Mouse (Mus musculus) MEL (cell line): Measurements from ENCODE around the gene Nexn. TPM values are rescaled to one million over a fixed set of nuclear protein-coding genes. Genes with fewer than 3 reads are reported as not detected.
A peak's percentile ranks its signal among the peaks of the same experiment; 100 is the strongest.

ENCODE experiments used
- DNase-seq: peaks from one replicate; pipeline ENCODE4 v3.0.0; 2011; ENCODE audit warnings: low read depth, low spot score
- H3K27ac ChIP-seq: 2 replicates; pipeline ENCODE4 v1.5.1; 2012; ENCODE audit warnings: low read depth, mild to moderate bottlenecking, control low read depth, low read length, moderate library complexity; ENCODE audit not compliant: control insufficient read depth
- H3K27me3 ChIP-seq, 2 experiments: fragments of 150-350 bp in 1 of 2; sonication (generic) in 1 of 2; 2 replicates each; pipeline ENCODE4 v1.6.1; 2012; ENCODE audit warnings: low read length in 2 of 2, mild to moderate bottlenecking in 2 of 2, improper control_type of control experiment in 1 of 2, moderate library complexity in 1 of 2; ENCODE audit not compliant: insufficient read depth in 2 of 2, control insufficient read depth in 1 of 2
- H3K36me3 ChIP-seq, 2 experiments: 2 replicates each; pipeline ENCODE4 v1.6.1; 2012 to 2014; ENCODE audit warnings: low read length in 2 of 2, improper control_type of control experiment in 1 of 2, inconsistent platforms in 1 of 2, mild to moderate bottlenecking in 1 of 2; ENCODE audit not compliant: insufficient read depth in 2 of 2, control insufficient read depth in 1 of 2
- H3K4me1 ChIP-seq, 2 experiments: fragments of 150-350 bp in 1 of 2; sonication (generic) in 1 of 2; 2 replicates each; pipeline ENCODE4 v1.6.1; 2012; ENCODE audit warnings: low read length in 2 of 2, improper control_type of control experiment in 1 of 2, mild to moderate bottlenecking in 1 of 2; ENCODE audit not compliant: insufficient read depth in 2 of 2, control insufficient read depth in 1 of 2
- H3K4me3 ChIP-seq, 2 experiments: fragments of 150-350 bp in 1 of 2; sonication (generic) in 1 of 2; 2 replicates each; pipeline ENCODE4 v1.5.1; 2012; ENCODE audit warnings: low read depth in 2 of 2, low read length in 2 of 2, mild to moderate bottlenecking in 2 of 2, moderate library complexity in 2 of 2, control low read depth in 1 of 2, improper control_type of control experiment in 1 of 2; ENCODE audit not compliant: control insufficient read depth in 1 of 2, insufficient read depth in 1 of 2
- H3K79me2 ChIP-seq: 2 replicates; pipeline ENCODE4 v1.6.1; 2012; ENCODE audit warnings: mild to moderate bottlenecking, low read length, moderate library complexity; ENCODE audit not compliant: control insufficient read depth, poor library complexity, insufficient read depth
- H3K9ac ChIP-seq: 2 replicates; pipeline ENCODE4 v1.6.1; 2012; ENCODE audit warnings: low read depth, mild to moderate bottlenecking, control low read depth, low read length, moderate library complexity; ENCODE audit not compliant: control insufficient read depth, poor library complexity, severe bottlenecking
- H3K9me3 ChIP-seq: fragments of 150-350 bp; sonication (generic); replicated peaks from 2 replicates; pipeline ENCODE4 v1.6.1; 2012; ENCODE audit warnings: mild to moderate bottlenecking, low read length, improper control_type of control experiment, moderate library complexity; ENCODE audit not compliant: insufficient read depth
- BHLHE40 ChIP-seq: IDR thresholded peaks from 2 replicates; pipeline ENCODE4 v1.6.1; 2012; ENCODE audit warnings: low read depth, mild to moderate bottlenecking, inconsistent platforms, low read length, improper control_type of control experiment, borderline replicate concordance
- CHD1 ChIP-seq: IDR thresholded peaks from 2 replicates; pipeline ENCODE4 v1.6.1; 2012; ENCODE audit warnings: low read depth, mild to moderate bottlenecking, inconsistent platforms, low read length, improper control_type of control experiment
- EP300 ChIP-seq, 2 experiments: IDR thresholded peaks; 2 replicates each; pipeline ENCODE4 v1.6.1; 2011; ENCODE audit warnings: improper control_type of control experiment in 2 of 2, low read length in 2 of 2, low read depth in 1 of 2, mild to moderate bottlenecking in 1 of 2
- ETS1 ChIP-seq: IDR thresholded peaks from 2 replicates; pipeline ENCODE4 v1.6.1; 2012; ENCODE audit warnings: low read depth, mild to moderate bottlenecking, inconsistent platforms, low read length, improper control_type of control experiment, moderate library complexity
- JUND ChIP-seq: IDR thresholded peaks from 2 replicates; pipeline ENCODE4 v1.6.1; 2011; ENCODE audit warnings: low read depth, mild to moderate bottlenecking, improper control_type of control experiment, low read length
- MAX ChIP-seq: IDR thresholded peaks from 2 replicates; pipeline ENCODE4 v1.6.1; 2011; ENCODE audit warnings: low read length, improper control_type of control experiment
- MAZ ChIP-seq: IDR thresholded peaks from 2 replicates; pipeline ENCODE4 v1.6.1; 2012; ENCODE audit warnings: low read depth, mild to moderate bottlenecking, inconsistent platforms, low read length, improper control_type of control experiment
- MXI1 ChIP-seq: IDR thresholded peaks from 2 replicates; pipeline ENCODE4 v1.6.1; 2011; ENCODE audit warnings: mild to moderate bottlenecking, low read depth, low read length, improper control_type of control experiment
- MYB ChIP-seq: IDR thresholded peaks from 2 replicates; pipeline ENCODE4 v1.6.1; 2011; ENCODE audit warnings: mild to moderate bottlenecking, low read depth, low read length, improper control_type of control experiment
- MYC ChIP-seq: IDR thresholded peaks from 2 replicates; pipeline ENCODE4 v1.6.1; 2011; ENCODE audit warnings: low read depth, mild to moderate bottlenecking, low read length, improper control_type of control experiment, moderate library complexity
- NELFE ChIP-seq: IDR thresholded peaks from 2 replicates; pipeline ENCODE4 v1.6.1; 2011; ENCODE audit warnings: low read depth, low read length, improper control_type of control experiment
- NRF1 ChIP-seq: IDR thresholded peaks from 2 replicates; pipeline ENCODE4 v1.6.1; 2014; ENCODE audit warnings: low read depth, mild to moderate bottlenecking, inconsistent platforms, low read length, improper control_type of control experiment, moderate library complexity; ENCODE audit not compliant: poor library complexity, insufficient read depth, severe bottlenecking
- POLR2AphosphoS2 ChIP-seq: IDR thresholded peaks from 2 replicates; pipeline ENCODE4 v1.6.1; 2011; ENCODE audit warnings: low read length, improper control_type of control experiment
- SIN3A ChIP-seq: IDR thresholded peaks from 2 replicates; pipeline ENCODE4 v1.6.1; 2012; ENCODE audit warnings: low read length, improper control_type of control experiment, inconsistent platforms
- SMC3 ChIP-seq: IDR thresholded peaks from 2 replicates; pipeline ENCODE4 v1.6.1; 2011; ENCODE audit warnings: low read depth, low read length, improper control_type of control experiment
- TAL1 ChIP-seq: IDR thresholded peaks from 2 replicates; pipeline ENCODE4 v1.6.1; 2012; ENCODE audit warnings: mild to moderate bottlenecking, inconsistent platforms, low read length, moderate library complexity, mixed read lengths
- TBP ChIP-seq: IDR thresholded peaks from 2 replicates; pipeline ENCODE4 v1.8.0; 2011; ENCODE audit warnings: low read depth, low read length, improper control_type of control experiment
- TCF12 ChIP-seq: IDR thresholded peaks from 2 replicates; pipeline ENCODE4 v1.6.1; 2014; ENCODE audit warnings: low read depth, mild to moderate bottlenecking, inconsistent platforms, low read length, improper control_type of control experiment, moderate library complexity
- USF1 ChIP-seq: IDR thresholded peaks from 2 replicates; pipeline ENCODE4 v1.6.1; 2014; ENCODE audit warnings: low read depth, mild to moderate bottlenecking, inconsistent platforms, low read length, improper control_type of control experiment, moderate library complexity
- USF2 ChIP-seq, 2 experiments: IDR thresholded peaks; 2 replicates each; pipeline ENCODE4 v1.6.1; 2011 to 2012; ENCODE audit warnings: improper control_type of control experiment in 2 of 2, low read length in 2 of 2, borderline replicate concordance in 1 of 2, inconsistent platforms in 1 of 2, low read depth in 1 of 2, mild to moderate bottlenecking in 1 of 2; ENCODE audit not compliant: insufficient read depth in 1 of 2
- ZMIZ1 ChIP-seq: IDR thresholded peaks from 2 replicates; pipeline ENCODE4 v1.6.1; 2012; ENCODE audit warnings: low read depth, mild to moderate bottlenecking, inconsistent platforms, low read length, improper control_type of control experiment, moderate library complexity
- ZNF384 ChIP-seq: IDR thresholded peaks from 2 replicates; pipeline ENCODE4 v1.6.1; 2012; ENCODE audit warnings: low read depth, mild to moderate bottlenecking, inconsistent platforms, low read length, improper control_type of control experiment
- polyA plus RNA-seq, 2 experiments: library from polyadenylated mRNA; stranded (reverse) in 1 of 2; unstranded in 1 of 2; fragments of >175 nt in 1 of 2; fragments of >200 nt in 1 of 2; gene quantifications; 2 replicates each; pipeline versions ENCODE4 v1.2.1 to v1.2.4; 2012; ENCODE audit warnings: low replicate concordance in 2 of 2, low read depth in 1 of 2; ENCODE audit not compliant: insufficient read length in 2 of 2, insufficient read depth in 1 of 2, missing spikeins in 1 of 2
- total RNA-seq: library from RNA; depleted of rRNA; stranded (reverse); fragments of 300-350 nt; gene quantifications from 2 replicates; pipeline ENCODE4 v1.2.3, GENCODE M21; 2012

Gene Nexn
- total and polyA plus RNA-seq, 3 experiments: 0.19 to 0.96 TPM; not detected in 1

- no peak for TF ChIP-seq MYB
- no peak for TF ChIP-seq ZNF384
Observed at GRCm38 (mm10) chr3:152193635-152194097, 72.5 kb downstream of the Nexn start (continued).

DNA sequence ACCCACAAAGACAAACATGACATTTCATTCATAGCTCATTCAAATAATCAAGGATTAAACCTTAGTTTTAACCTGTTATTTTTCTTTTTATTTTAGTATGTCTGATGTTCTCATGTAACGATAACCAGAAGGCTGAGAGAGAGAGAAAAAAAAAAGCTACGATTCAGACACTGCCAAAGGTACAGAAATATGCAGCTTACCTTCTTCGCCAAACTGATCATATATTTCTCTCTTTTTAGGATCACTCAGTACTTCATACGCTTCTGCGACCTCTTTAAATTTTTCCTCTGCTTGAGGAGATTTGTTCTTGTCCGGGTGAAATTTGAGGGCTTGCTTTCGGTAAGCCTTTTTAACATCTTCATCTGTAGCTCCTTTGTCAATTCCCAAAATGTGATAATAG, 73.0 kb downstream of the Nexn start:
- TF ChIP-seq ZNF384 (peak; percentile 56; the same call in 1 of the 2 replicates), MXI1 (no peak; the same call in 1 of the 2 replicates), TAL1 (no peak)
- Histone ChIP-seq H3K27ac (peak overlapping the region; percentile 92), H3K4me1 (peaks cover 4 to 14% of the 10 kb centered on the region in 2 experiments; a peak in 3 of 4 replicates), H3K9ac (peak overlapping the region; percentile 95), H3K4me3 (peak overlapping the region; percentile 79 to 95), H3K9me3 (no peaks in the 10 kb centered on the region), H3K79me2 (peaks cover 36% of the 10 kb centered on the region), H3K27me3 (no peaks in the 10 kb centered on the region), H3K36me3 (peaks cover 0 to 32% of the 10 kb centered on the region in 2 experiments; a peak in 2 of 4 replicates)
- DNase-seq: no peak

DNA sequence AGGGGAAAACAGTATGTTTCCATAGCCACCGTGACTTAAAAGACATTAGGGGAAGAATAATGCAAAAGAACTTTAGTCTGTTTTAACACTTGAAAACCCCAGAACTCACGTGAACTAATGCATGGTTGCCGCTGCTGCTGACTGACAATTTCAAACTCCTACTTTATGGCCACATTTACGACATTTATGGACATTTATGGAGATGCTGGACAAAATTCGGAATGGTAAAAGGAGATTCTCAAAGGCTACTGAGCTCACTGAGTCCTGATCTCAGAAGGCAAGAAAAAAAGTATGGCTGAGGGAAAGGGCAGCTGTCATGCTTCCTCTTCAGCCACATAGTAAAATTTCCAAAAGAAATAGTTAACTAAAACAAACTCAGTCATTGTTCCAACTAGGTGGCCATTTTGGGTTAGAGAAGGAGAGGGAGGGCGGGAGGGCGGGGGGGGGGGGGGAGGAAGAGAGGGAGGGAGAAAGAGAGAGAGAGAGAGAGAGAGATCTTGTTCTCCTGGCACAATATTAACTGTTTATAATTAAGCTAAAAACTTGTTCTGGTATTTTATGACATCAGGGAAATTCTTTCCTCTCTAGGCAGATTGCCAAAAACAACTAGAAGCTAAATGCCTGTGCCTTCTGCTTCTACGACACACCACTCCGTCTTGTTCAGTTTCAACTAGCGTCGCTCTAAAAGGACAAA, 73.8 kb downstream of the Nexn start:
- DNase-seq: peak; percentile 82
- H3K9me3 ChIP-seq: no peaks in the 10 kb centered on the region
- H3K9ac ChIP-seq: peak overlapping the region; percentile 95
- peaks cover 40% of the 10 kb centered on the region for H3K79me2 ChIP-seq
- H3K4me1 ChIP-seq: peaks cover 4 to 12% of the 10 kb centered on the region in 2 experiments; a peak in 3 of 4 replicates
- TF ChIP-seq ZMIZ1: 0 out of 2 replicates have a peak, but pooled peaks have one; percentile 30
- no peak for TF ChIP-seq SMC3
- TF ChIP-seq BHLHE40: peak; percentile 82; the same call in 1 of the 2 replicates
- TF ChIP-seq EP300 (IDR thresholded peaks at IDR 0.05; ENCODE audit: low read depth in 1 of 2, low read length in 2 of 2): peak in 1 of 2 experiments; percentile 32; a peak in 1 of 4 replicates
- TF ChIP-seq MYC: peak; percentile 55
- TF ChIP-seq TCF12: no peak
- no peak for TF ChIP-seq MYB
- TF ChIP-seq SIN3A: peak; percentile 35; the same call in 1 of the 2 replicates
- TF ChIP-seq USF1: no peak
- TF ChIP-seq NRF1: no peak
- TF ChIP-seq CHD1: peak; percentile 24; the same call in 1 of the 2 replicates
- peak; percentile 41; the same call in 1 of the 2 replicates for TF ChIP-seq MAX
- TF ChIP-seq USF2 (IDR thresholded peaks at IDR 0.05; ENCODE audit: borderline replicate concordance in 1 of 2, insufficient read depth in 1 of 2, low read depth in 1 of 2, low read length in 2 of 2): no peak
- TF ChIP-seq NELFE: peak; percentile 20; the same call in 1 of the 2 replicates
- peak; percentile 54; the same call in 1 of the 2 replicates for TF ChIP-seq JUND
- peak; percentile 77 for TF ChIP-seq ETS1
- 0 out of 2 replicates have a peak, but pooled peaks have one; percentile 45 for TF ChIP-seq MAZ
- peak; percentile 65; the same call in 1 of the 2 replicates for TF ChIP-seq TBP
- TF ChIP-seq MXI1: peak; percentile 21
- TF ChIP-seq POLR2AphosphoS2: 0 out of 2 replicates have a peak, but pooled peaks have one; percentile 42
- H3K27ac ChIP-seq: peak overlapping the region; percentile 92
- H3K4me3 ChIP-seq: peak overlapping the region; percentile 65 to 79
- H3K27me3 ChIP-seq: no peaks in the 10 kb centered on the region
- peaks cover 0 to 33% of the 10 kb centered on the region in 2 experiments; a peak in 2 of 4 replicates for H3K36me3 ChIP-seq
